Comparison of ENCODE assay signal across 20 mouse cellular contexts in the genomic region with DNA sequence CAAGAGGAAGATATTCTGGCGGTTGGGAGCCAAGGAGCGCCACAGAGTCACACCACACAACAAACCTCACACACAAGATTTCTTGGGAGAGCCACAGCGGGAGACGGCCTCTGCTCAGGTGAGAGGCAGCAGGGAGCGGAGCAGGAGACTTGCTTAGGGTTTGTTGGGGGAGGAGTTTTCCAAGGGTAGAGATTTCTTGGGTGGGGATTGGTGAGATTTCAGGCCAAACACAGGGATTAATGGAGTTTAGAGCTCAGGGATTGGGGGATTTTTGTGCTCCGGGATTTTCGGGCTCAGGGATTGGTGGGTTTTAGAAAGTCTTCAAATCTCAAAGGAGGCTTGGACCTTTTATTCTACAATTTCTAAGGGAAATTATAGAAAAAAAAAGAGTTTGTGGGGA. TPM values are rescaled to one million over a fixed set of nuclear protein-coding genes. Genes with fewer than 3 reads are reported as not detected.
"Had no signal": no experiment of that assay in that cellular context is flagged by ENCODE, and none has a peak within 500 bp of the region (broad histone marks: within the 10 kb centered on the region; RNA-seq: fewer than 3 reads in every experiment).

No protein-coding gene starts in this region.

- H3K27ac ChIP-seq: liver, embryonic 14.5 days; midbrain, embryonic 10.5 days; midbrain, embryonic 13.5 days; midbrain, embryonic 15.5 days; neural tube, embryonic 13.5 days; neural tube, embryonic 15.5 days had no signal

- H3K36me3 ChIP-seq: midbrain, embryonic 10.5 days; midbrain, embryonic 13.5 days; midbrain, embryonic 15.5 days; neural tube, embryonic 13.5 days; neural tube, embryonic 15.5 days had no signal

- ATAC-seq: midbrain, embryonic 13.5 days; midbrain, embryonic 15.5 days had no signal

- H3K4me3 ChIP-seq: midbrain, embryonic 10.5 days; midbrain, embryonic 13.5 days; midbrain, embryonic 15.5 days; myocyte; neural tube, embryonic 13.5 days; neural tube, embryonic 15.5 days had no signal

- DNase-seq: lung, adult 18-20 months; lung, embryonic 14.5 days; lung, postnatal 10 days; lung, postnatal 4 days; retina, postnatal 1 day; right cerebral cortex, adult 18-20 months; right cerebral cortex, postnatal 25 days; right cerebral cortex, postnatal 4 days; spleen, adult 18-20 months; thymus, adult 2 months; thymus, postnatal 25 days; thymus, postnatal 4 days had no signal

- H3K9me3 ChIP-seq: midbrain, embryonic 10.5 days; midbrain, embryonic 13.5 days; midbrain, embryonic 15.5 days; neural tube, embryonic 13.5 days; neural tube, embryonic 15.5 days had no signal

- H3K9ac ChIP-seq: liver, embryonic 14.5 days; lung, embryonic 14.5 days; midbrain, embryonic 13.5 days; midbrain, embryonic 15.5 days; neural tube, embryonic 13.5 days; neural tube, embryonic 15.5 days had no signal

- H3K4me2 ChIP-seq: lung, embryonic 14.5 days; midbrain, embryonic 13.5 days; midbrain, embryonic 15.5 days; neural tube, embryonic 13.5 days; neural tube, embryonic 15.5 days had no signal

- H3K27me3 ChIP-seq: midbrain, embryonic 13.5 days; midbrain, embryonic 15.5 days; neural tube, embryonic 13.5 days; neural tube, embryonic 15.5 days had no signal

RNA-seq across cellular contexts. Expression of gene Spsb4, which starts 5.8 kb away (rescaled TPM):
- total RNA-seq: megakaryocyte-erythroid progenitor cell, adult 5-6 weeks had no signal
